Mouse (Mus musculus): Measurements from ENCODE around the gene Anapc5. TPM values are rescaled to one million over a fixed set of nuclear protein-coding genes. Genes with fewer than 3 reads are reported as not detected.

The Anapc5 gene
- polyA plus RNA-seq, 1 experiment from 2014 or later, result 478 TPM

DNA sequence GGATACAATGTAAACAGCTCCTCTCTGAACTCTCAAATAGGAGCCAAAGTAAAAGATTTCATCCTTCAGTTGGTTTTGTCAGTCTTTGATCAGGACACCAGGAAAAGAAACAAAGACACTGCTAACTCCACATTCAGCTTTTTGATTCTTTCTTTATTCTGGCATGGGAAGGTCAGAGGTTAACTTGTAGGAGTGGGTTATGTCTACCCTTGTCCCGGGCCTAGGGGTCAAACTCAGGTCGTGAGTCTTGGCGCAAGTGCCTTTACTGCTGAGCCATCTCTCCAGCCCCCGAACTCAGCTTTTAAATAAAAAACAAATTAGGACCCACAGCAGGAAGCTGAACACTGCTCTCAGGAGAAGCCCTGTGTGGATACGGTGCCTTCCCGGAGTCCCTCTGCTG is 65.0 kb downstream of the Anapc5 start:
- Histone ChIP-seq H3K27ac (no peak overlapping the region), H3K36me3 (peaks cover 34% of the 10 kb centered on the region), H3K4me1 (no peaks in the 10 kb centered on the region), H3K4me3 (no peak overlapping the region), H3K27me3 (no peaks in the 10 kb centered on the region), H3K4me2 (replicated peaks) (no peak overlapping the region), H3K9ac (no peak overlapping the region), H3K9me3 (no peaks in the 10 kb centered on the region)
- no peak for ATAC-seq (ENCODE audit: insufficient number of reproducible peaks, insufficient read depth, low FRiP score, low TSS enrichment)
- 71% methylated on average over 6 of the region's 6 CpGs for WGBS

- Histone ChIP-seq H3K9me3 (no peaks in the 10 kb centered on the region), H3K36me3 (peaks cover 34% of the 10 kb centered on the region), H3K4me3 (no peak overlapping the region), H3K4me2 (replicated peaks) (no peak overlapping the region), H3K4me1 (no peaks in the 10 kb centered on the region), H3K27ac (no peak overlapping the region), H3K9ac (no peak overlapping the region), H3K27me3 (no peaks in the 10 kb centered on the region)
- no peak for ATAC-seq (ENCODE audit: insufficient number of reproducible peaks, insufficient read depth, low FRiP score, low TSS enrichment)
- WGBS, result 95% methylated on average over 4 of the region's 4 CpGs
These were observed 65.5 kb downstream of the Anapc5 start for GRCm38 (mm10) chr5:122755620-122756019.

GRCm38 (mm10) chr5:122754477-122754876 is 66.7 kb downstream of the Anapc5 start:
- no peaks in the 10 kb centered on the region for H3K9me3 ChIP-seq
- H3K27ac ChIP-seq, result no peak overlapping the region
- H3K9ac ChIP-seq, result no peak overlapping the region
- no peak overlapping the region for H3K4me2 ChIP-seq (replicated peaks)
- WGBS, result 89% methylated on average over 16 of the region's 16 CpGs
- H3K4me3 ChIP-seq, result no peak overlapping the region
- H3K36me3 ChIP-seq, result peaks cover 34% of the 10 kb centered on the region
- no peaks in the 10 kb centered on the region for H3K27me3 ChIP-seq
- H3K4me1 ChIP-seq, result no peaks in the 10 kb centered on the region
- no peak for ATAC-seq (ENCODE audit: insufficient number of reproducible peaks, insufficient read depth, low FRiP score, low TSS enrichment)

- H3K4me2 ChIP-seq (replicated peaks), result no peak overlapping the region
- H3K36me3 ChIP-seq, result peaks cover 39% of the 10 kb centered on the region
- no peaks in the 10 kb centered on the region for H3K9me3 ChIP-seq
These were observed 73.2 kb downstream of the Anapc5 start for GRCm38 (mm10) chr5:122747950-122748349.

DNA sequence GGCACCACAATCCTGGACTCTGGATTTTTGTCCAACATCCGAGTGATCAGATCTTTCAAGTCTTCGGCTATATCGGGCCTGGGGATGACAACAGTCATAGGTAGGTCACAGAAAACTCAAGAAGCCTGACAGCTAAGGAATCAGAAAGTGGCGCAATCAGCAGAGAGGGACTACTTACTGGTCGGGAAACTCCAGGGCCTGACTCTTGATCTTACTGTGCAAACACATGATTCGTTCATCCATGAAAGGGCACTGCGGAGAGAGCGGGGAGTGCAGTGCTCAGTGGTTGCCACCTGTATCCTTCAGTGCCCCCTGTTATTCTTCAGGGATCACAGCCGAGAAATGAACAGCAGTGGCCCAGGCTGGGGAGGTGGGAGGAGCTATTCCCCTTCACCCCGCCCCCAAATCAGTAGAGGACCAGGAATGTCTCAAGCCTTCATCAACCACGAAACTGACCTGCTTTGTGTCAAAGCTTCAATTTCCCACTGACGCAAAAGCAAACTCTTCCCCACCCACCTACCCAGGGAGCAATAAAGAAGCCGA is 77.2 kb downstream of the Anapc5 start:
- no peak overlapping the region for H3K27ac ChIP-seq
- H3K4me3 ChIP-seq, result no peak overlapping the region
- H3K9me3 ChIP-seq, result no peaks in the 10 kb centered on the region
- no peak overlapping the region for H3K4me2 ChIP-seq (replicated peaks)
- peaks cover 55% of the 10 kb centered on the region for H3K36me3 ChIP-seq
- no peak for ATAC-seq (ENCODE audit: insufficient number of reproducible peaks, insufficient read depth, low FRiP score, low TSS enrichment)
- no peaks in the 10 kb centered on the region for H3K4me1 ChIP-seq
- WGBS, result 83% methylated on average over 13 of the region's 13 CpGs
- no peak overlapping the region for H3K9ac ChIP-seq
- H3K27me3 ChIP-seq, result no peaks in the 10 kb centered on the region

More at GRCm38 (mm10) chr5:122747950-122748349, 73.2 kb downstream of the Anapc5 start:
- 72% methylated on average over 7 of the region's 7 CpGs for WGBS
- H3K4me3 ChIP-seq, result no peak overlapping the region
- no peak overlapping the region for H3K9ac ChIP-seq
- no peaks in the 10 kb centered on the region for H3K27me3 ChIP-seq
- H3K4me1 ChIP-seq, result no peaks in the 10 kb centered on the region
- H3K27ac ChIP-seq, result no peak overlapping the region
- ATAC-seq (ENCODE audit: insufficient number of reproducible peaks, insufficient read depth, low FRiP score, low TSS enrichment), result no peak

Other genes starting within 250 kb of the Anapc5 start
- 43.5 and 44.9 TPM in 2 replicates for gene Ift81, start 206.8 kb downstream of the Anapc5 start, polyA plus RNA-seq (2016; fragmentation: Nextera tagmentation; extraction: Ambion mirVana)
- 0.74 and 0.96 TPM in 2 replicates for gene P2rx7, start 177.4 kb downstream of the Anapc5 start, polyA plus RNA-seq (2016; fragmentation: Nextera tagmentation; extraction: Ambion mirVana)
- 8.1 and 8.6 TPM in 2 replicates for gene P2rx4, start 113.8 kb downstream of the Anapc5 start, polyA plus RNA-seq (2016; fragmentation: Nextera tagmentation; extraction: Ambion mirVana)
- gene Camkk2, start 41.9 kb downstream of the Anapc5 start, polyA plus RNA-seq (2016; fragmentation: Nextera tagmentation; extraction: Ambion mirVana), result 43.1 and 44.6 TPM in 2 replicates
- 36.7 and 40.7 TPM in 2 replicates for gene Rnf34, start 28.7 kb upstream of the Anapc5 start, polyA plus RNA-seq (2016; fragmentation: Nextera tagmentation; extraction: Ambion mirVana)
- gene Kdm2b, start 168.5 kb upstream of the Anapc5 start, polyA plus RNA-seq (2016; fragmentation: Nextera tagmentation; extraction: Ambion mirVana), result 77.9 and 84.4 TPM in 2 replicates
- gene Orai1, start 193.7 kb upstream of the Anapc5 start, polyA plus RNA-seq (2016; fragmentation: Nextera tagmentation; extraction: Ambion mirVana), result 12.3 and 14.8 TPM in 2 replicates
- gene Morn3, start 225.7 kb upstream of the Anapc5 start, polyA plus RNA-seq (2016; fragmentation: Nextera tagmentation; extraction: Ambion mirVana), result not detected in 2 replicates
- gene Tmem120b, start 247.1 kb upstream of the Anapc5 start, polyA plus RNA-seq (2016; fragmentation: Nextera tagmentation; extraction: Ambion mirVana), result 14.8 and 16.6 TPM in 2 replicates

All from embryonic facial prominence, embryonic 12.5 days (tissue).